Mouse (Mus musculus) lung, adult 2 months (tissue): Measurements from ENCODE around the gene 5730596B20Rik.

Experiments
- CTCF ChIP-seq: fragments of 200-500 bp; IDR thresholded peaks from 2 replicates; pipeline ENCODE4 v1.5.1; 2011; ENCODE audit warnings: mild to moderate bottlenecking, low read length, control low read depth; ENCODE audit not compliant: insufficient read depth
- POLR2A ChIP-seq: fragments of 200-500 bp; IDR thresholded peaks from 2 replicates; pipeline ENCODE4 v1.6.1; 2011; ENCODE audit warnings: low read depth, mild to moderate bottlenecking, control low read depth, low read length, borderline replicate concordance; ENCODE audit errors: extremely low read depth

GRCm38 (mm10) chr6:52190410-52190809, 13.1 kb downstream of the 5730596B20Rik start:
- no peak for TF ChIP-seq CTCF
- TF ChIP-seq POLR2A = 0 out of 2 replicates have a peak, but pooled peaks have one; percentile 1
